Mouse (Mus musculus) cerebellum, postnatal 36 days (tissue): ENCODE measurements around the gene Vmn1r118.
"Not testable (repeated sequence)": the region's sequence is repeated elsewhere in the genome, so short reads cannot be mapped to it uniquely, and the experiment has no call there.

Experiments
- DNase-seq, 2 experiments: peaks; one replicate each; pipeline ENCODE4 v3.0.0; 2021 to 2022; ENCODE audit warnings: mixed read lengths in 2 of 2

Vmn1r118 gene

DNA sequence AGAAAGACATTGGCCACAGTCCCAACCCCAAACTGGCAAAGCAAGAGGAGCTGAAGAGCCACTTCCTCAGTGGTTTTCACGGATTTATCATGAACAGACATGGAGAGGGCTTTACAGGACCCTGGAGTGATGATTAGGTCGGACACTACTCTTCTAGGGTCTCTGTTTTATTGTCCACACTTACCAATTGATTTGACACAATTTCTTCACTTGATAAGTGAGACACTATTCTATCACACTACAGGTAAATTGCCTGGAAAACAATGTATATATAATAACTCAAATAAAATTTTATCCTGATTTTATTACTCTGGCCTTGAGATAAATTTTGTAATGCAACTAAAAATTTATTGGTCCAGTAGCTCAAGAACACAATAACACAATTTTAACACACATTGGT is at the start of gene Vmn1r118:
Vmn1r118 (minus strand) TSS at position 101 of the 400 bp plus-strand sequence.
- not testable (repeated sequence) for DNase-seq

DNA sequence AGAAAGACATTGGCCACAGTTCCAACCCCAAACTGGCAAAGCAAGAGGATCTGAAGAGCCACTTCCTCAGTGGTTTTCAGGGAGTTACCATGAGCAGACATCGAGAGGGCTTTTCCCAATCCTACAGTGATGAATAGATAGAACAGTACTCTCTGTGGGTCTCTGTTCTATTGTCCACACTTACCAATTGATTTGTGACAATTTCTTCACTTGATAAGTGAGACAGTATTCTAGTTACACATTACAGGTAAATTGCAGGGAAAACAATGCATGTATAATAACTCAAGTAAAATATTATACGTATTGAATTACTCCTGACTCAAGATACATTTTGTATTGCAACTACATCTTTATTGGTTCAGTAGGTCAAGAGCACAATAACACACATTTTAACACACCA is 28.1 kb downstream of the Vmn1r118 start, which contains the start of gene Vmn1r117:
Vmn1r117 (minus strand) TSS at position 101 of the 400 bp plus-strand sequence.
- DNase-seq = not testable (repeated sequence)

DNA sequence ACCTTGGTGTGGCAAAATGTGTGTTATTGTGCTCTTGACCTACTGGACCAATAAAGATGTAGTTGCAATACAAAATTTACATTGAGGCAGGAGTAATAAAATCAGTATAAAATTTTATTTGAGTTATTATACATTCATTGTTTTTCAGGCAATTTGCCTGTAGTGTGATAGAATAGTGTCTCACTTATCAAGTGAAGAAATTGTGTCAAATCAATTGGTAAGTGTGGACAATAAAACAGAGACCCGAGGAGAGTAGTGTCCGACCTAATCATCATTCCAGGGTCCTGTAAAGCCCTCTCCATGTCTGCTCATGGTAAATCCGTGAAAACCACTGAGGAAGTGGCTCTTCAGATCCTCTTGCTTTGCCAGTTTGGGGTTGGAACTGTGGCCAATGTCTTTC is 40.2 kb downstream of the Vmn1r118 start, which contains the start of gene Vmn1r116:
Vmn1r116 (plus strand) TSS at position 301 of the 400 bp plus-strand sequence.
- DNase-seq = not testable (repeated sequence)
